Mouse (Mus musculus) kidney, postnatal 25 days (tissue): ENCODE measurements around the gene Syt1.

ENCODE experiments used
- DNase-seq, 2 experiments: peaks; one replicate each; pipeline ENCODE4 v3.0.0; 2021; ENCODE audit warnings: mixed read lengths in 2 of 2

The Syt1 gene

DNA sequence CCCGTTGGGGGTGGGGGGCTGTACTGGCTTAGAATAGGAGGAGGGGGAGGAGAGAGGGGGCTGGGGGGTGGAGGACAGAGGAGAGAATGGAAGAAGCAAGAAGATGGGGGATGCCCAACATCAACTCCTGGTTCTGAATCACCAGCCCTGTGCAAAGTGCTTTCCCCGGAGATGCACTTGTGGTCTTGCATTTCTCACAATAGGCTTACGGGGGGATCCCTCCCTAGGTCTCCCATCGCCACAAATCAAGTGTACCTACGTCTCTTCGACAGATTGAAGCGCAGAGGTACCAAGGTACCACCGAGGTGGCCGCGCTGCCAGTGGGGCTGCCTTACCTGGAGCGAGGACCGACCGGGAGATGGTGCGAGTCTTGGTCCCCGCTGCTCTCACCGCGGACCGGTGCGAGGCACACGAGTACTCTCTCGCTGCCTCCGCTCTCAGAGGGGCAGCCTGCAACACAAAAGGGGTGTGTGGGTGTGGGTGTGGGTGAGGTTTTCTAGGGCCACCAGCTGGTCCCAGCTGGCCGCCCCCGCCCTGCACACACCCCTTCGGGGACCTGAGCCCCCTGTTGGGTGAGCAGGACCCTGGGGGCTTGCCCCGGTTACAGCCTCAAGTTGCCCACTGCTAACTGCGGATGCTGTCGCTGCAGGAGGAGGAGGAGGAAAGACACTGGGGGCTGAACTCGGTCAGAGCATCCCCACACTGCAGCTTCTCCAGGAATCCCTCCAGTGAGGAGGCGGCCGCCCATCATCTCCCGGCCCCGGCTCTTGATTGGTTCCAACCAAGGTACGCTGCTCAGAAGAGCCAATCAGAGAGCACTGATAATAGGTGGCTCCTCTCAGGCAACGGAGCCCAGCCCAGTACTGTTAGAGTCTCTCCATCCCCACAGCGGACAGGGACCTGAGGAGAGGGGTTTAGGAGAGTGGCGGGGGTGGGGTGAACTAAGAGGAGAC lies at the start of gene Syt1:
Gene Syt1 (minus strand): TSS at position 742 of the 953 bp plus-strand sequence.
- peak in 1 of 2 experiments; percentile 36 for DNase-seq

GRCm38 (mm10) chr10:109056500-109056899 lies 45.7 kb upstream of the Syt1 start:
- no peak for DNase-seq

GRCm38 (mm10) chr10:109047537-109047936 lies 36.8 kb upstream of the Syt1 start:
- DNase-seq, result no peak

GRCm38 (mm10) chr10:109046988-109047387 lies 36.2 kb upstream of the Syt1 start:
- no peak for DNase-seq

- peak; percentile 9 to 42 for DNase-seq
Observed at GRCm38 (mm10) chr10:109011226-109012165, 714 bp upstream of the Syt1 start.

GRCm38 (mm10) chr10:109009831-109010230 lies 951 bp downstream of the Syt1 start:
- no peak for DNase-seq

- no peak for DNase-seq
Observed at GRCm38 (mm10) chr10:109008456-109008855, 2.3 kb downstream of the Syt1 start.

DNA sequence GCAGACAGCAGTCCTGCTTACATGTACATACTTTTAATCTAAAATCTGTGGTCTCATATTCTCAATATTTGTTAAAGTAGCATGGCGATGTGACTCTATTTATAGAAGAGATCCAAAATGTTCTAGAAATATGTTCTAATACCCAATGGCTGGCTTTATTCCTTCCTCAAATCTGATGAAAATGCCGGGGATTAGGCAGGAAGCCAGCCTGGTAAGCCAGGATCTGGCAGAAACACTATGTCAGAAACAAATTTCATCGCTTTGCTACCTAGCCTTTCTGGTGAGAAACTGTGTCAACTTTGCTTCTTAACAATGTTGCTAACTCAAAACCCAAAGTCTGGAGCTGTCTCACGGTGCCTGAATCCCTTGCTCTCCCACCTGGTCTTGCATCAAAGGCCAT lies 7.3 kb downstream of the Syt1 start:
- DNase-seq, result no peak

- no peak for DNase-seq
Observed at GRCm38 (mm10) chr10:108987250-108987649, 23.5 kb downstream of the Syt1 start.

- peak in 1 of 2 experiments; percentile 11 for DNase-seq
Observed at GRCm38 (mm10) chr10:108979660-108980059, 31.1 kb downstream of the Syt1 start.

DNA sequence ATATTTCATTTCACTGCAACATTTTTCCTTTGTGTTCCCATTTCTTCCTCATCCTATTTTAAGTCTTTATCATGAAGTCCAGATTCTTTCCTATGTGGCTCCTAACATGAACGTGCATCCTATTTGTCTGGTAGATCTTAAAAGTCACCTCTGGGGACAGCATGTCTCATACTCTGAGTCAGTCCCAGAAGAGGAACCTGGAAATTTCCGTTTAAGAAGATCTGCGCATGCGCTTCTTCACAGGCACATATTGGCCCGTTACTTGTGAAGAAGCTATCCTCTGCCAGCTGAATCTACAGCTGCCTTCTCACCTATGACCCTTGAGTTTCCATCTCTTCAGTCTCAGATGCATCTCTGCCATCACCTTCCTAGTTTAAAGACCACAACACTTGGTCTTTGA lies 55.8 kb downstream of the Syt1 start:
- no peak for DNase-seq

- DNase-seq, result no peak
Observed at GRCm38 (mm10) chr10:108952182-108952581, 58.6 kb downstream of the Syt1 start.

DNA sequence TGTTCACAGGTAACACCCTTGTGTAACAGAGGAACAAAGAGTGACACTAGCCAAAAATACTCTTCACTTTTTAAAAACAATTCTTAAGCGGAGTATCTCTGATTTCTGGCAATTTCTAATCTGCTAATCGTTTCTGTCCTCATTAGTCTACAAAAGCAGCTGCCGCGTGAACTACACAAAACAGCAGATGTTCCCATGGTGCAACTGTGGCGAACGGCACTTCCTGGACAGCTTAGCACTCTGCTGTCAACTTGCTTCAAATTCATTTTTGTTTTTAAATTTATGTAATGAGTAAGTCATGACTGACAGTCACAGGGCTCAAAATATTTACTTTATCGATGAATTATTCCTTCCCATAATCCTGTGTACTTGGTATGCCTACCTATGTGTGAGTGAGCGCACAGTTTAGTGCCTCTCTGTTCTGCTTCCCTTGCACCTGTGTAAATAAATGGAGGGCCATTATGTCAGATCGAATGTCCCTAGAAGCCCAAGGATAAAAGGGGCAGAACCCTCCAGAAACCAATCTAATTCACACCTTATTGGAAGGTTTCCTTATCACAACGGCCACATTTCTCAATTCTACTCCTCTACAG lies 73.8 kb downstream of the Syt1 start:
- DNase-seq, result no peak

DNA sequence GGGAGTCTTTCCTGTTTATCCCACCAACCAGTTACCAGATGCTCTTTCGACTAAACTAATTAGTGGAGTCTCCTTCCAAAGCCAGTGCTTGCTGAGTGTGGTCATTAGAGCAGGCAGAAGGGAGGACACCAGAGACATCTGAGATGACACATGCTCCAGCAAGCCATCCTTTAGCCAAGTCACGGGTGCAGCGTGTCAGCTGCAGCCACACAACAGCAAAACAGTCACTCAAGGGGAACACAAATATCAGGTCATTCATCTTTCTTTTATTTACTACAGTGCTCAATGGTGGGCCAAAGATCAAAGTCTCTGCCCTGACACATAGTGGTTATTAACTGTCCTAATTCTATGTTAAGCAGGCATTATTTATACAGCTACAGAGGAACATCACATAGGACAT lies 80.5 kb downstream of the Syt1 start:
- no peak for DNase-seq

DNA sequence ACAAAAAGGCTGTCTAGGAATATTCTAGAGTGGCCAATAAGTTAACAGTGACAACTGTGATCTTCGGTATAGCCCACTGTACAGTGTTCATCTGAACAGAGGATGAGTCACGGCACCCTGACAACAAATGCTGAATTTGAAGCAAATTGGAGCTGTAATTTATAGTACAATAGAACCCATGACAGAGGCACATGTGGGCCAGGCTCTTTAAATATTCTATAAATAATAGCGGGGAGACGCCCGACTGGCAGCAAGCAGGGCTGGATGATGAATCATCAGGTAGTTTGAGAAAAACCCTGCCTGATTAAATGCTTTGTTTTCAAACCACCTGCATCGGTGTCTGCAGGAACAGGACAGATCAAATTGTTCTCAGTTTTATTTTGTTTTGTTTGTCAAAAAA lies 81.1 kb downstream of the Syt1 start:
- DNase-seq, result no peak

DNA sequence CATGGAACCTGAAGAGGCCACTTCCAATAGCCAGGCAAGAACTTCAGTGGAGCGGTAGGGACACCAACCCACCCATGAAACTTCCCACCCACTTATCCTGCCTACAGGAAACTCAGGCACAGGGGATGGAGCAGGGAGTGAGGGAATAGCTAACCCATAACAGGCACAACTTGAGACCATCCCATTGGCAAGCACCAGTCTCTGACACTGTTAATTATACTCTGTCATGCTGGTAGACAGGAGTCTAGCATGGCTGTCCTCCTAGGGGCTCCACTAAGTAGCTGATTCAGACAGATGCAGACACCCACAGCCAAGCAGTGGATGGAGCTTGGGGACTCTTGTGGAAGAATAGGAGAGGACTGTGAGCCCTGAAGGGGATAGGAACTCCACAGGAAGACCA lies 105.5 kb downstream of the Syt1 start:
- no peak for DNase-seq

DNA sequence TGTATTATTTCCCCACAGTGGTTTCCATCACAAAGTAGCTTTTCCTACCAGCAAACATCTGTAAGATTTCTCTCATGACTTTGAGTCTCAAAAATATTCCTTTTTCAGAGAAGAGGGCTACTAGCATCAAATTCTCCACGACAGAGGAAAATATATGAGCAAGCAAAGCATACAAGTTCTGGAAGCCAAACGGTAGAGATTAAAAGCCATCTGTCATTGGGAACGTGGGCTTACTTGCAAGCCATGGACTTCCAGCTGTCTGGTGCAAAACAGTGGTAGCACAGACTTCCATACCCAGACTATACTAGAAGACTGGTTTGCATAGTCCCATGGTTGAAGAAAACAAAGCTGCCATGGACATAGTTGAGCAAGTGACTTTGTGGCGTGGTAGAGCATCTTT lies 106.4 kb downstream of the Syt1 start:
- no peak for DNase-seq

DNA sequence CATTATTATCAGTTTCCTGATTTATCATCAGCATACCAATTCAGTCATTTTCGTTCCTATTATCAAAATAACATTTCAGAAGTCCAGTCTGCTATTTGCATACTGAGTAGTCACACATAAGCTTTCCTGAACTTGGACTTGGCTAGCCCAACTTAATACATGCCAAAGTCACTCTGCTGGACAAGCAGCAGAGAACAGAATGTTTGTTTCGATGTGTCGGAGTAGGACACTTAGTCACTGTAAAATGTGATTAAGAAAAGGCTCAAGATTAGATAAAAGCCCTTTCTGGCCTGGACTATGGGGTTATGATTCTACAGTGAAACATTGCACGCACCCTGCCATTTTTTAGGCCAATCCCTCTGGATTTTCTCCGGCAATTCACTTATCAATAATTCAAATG lies 114.3 kb downstream of the Syt1 start:
- DNase-seq, result no peak

- no peak for DNase-seq
Observed at GRCm38 (mm10) chr10:108893288-108893687, 117.5 kb downstream of the Syt1 start.

DNA sequence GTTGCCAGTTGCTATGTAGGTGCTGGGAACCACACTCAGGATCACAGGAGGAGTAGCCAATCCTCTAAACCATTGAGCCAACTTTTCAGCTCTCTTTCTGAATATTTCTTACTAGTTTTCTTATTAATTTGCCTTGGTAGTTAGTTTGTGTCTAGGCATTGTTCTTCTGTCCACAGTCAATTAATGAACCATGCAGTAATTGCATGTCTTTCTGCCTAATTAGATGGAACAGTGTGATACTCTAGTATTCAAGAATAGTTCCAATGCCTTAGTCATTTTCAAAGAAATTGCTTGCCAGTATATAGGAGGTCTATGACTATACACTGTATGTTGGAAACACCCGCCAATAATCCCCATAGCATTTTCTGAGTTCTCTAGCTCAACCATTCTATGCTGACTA lies 118.3 kb downstream of the Syt1 start:
- DNase-seq, result no peak

DNA sequence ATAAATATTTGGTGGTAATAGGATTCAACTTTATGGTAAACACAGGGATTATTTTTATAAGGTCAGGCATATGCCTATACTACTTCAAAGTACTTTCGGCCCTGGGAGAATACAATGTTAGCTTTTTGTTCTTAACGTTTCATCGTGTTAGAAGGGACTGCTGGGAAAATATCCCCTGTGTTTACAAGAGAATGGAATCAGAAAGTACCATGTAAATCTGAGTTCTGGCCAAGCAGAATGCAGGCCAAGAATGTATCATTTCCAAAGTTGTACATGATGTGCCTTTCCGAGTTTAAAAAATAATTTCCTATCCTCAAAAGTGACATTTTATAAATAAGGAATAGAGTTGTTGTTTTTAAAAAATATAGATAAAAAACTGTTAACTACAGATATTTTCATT lies 121.7 kb downstream of the Syt1 start:
- DNase-seq, result no peak

DNA sequence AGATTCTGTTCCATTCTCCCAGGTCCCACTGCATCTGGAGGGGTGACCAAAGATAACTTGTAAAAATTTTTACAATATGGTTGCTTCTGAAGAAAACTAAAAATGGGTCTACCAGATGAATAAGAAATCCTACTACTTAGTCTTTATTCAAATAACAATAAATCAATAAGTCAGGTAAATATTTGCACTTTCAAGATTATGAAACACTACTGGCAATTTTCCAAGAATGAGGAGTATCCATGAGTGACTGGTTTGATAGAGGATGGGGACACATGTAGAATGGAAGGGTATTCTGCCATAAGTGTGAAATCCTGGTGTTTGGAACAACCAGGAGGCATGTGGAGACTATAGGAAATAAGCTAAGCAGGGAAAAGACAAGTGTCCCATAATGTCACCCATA lies 124.0 kb downstream of the Syt1 start:
- no peak for DNase-seq

DNA sequence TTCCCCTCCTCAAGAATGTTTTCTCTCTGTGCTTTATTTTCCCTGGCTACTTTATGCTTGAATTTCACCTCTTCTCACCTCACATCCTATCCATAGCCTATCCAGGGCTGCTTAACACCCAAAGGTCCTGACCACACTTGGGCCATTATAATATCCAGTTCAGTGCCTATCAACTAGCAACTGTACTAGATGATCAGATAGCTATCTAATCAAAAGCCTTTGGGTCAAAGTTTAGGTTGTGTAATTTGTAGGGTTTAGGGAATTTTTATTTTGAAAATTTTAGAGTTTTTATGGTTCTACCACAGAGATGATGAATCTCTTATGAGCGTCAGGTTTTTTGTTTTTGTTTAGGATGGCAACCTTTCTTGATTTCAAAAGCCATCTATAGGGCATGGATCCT lies 125.0 kb downstream of the Syt1 start:
- no peak for DNase-seq
